Mouse (Mus musculus): ENCODE data around the gene Camkk1. TPM values are rescaled to one million over a fixed set of nuclear protein-coding genes. Genes with fewer than 3 reads are reported as not detected.

The Camkk1 gene
- total RNA-seq, 2 experiments from 2014 or later: 5.4 to 6.2 TPM

Other genes with a start within 250 kb of the Camkk1 start
- 1 to 10 TPM; 7.0 to 8.1 TPM for gene Cyb5d2, start 222.9 kb upstream of the Camkk1 start, total RNA-seq (2021)
- 10 to 100 TPM; 29.5 to 34.7 TPM for gene Zzef1, start 222.8 kb upstream of the Camkk1 start, total RNA-seq (2021)
- gene Atp2a3, start 57.8 kb upstream of the Camkk1 start, total RNA-seq (2021): 10 to 100 TPM; 19.0 to 24.8 TPM
- 1 to 10 TPM; 2.3 to 3.1 TPM for gene P2rx1, start 19.9 kb upstream of the Camkk1 start, total RNA-seq (2021)
- gene Ncbp3, start 28.8 kb downstream of the Camkk1 start, total RNA-seq (2021): 1 to 10 TPM; 8.6 to 10.0 TPM
- under 1 TPM; 0.07 to 0.16 TPM for gene Itgae, start 71.6 kb downstream of the Camkk1 start, total RNA-seq (2021)
- 1 to 10 TPM; 2.9 to 3.0 TPM for gene Haspin, start 119.3 kb downstream of the Camkk1 start, total RNA-seq (2021)
- 1 to 10 TPM; 6.2 to 7.1 TPM for gene P2rx5, start 141.4 kb downstream of the Camkk1 start, total RNA-seq (2021)
- gene Emc6, start 158.0 kb downstream of the Camkk1 start, total RNA-seq (2021): 10 to 100 TPM; 60.1 to 67.3 TPM
- gene Tax1bp3, start 158.1 kb downstream of the Camkk1 start, total RNA-seq (2021): 10 to 100 TPM; 52.8 to 57.5 TPM
- 10 to 100 TPM; 13.8 to 14.0 TPM for gene Ctns, start 180.0 kb downstream of the Camkk1 start, total RNA-seq (2021)
- gene Shpk, start 180.5 kb downstream of the Camkk1 start, total RNA-seq (2021): 1 to 10 TPM; 1.7 to 2.1 TPM
- under 1 TPM; 0.31 to 0.52 TPM for gene Trpv1, start 215.3 kb downstream of the Camkk1 start, total RNA-seq (2021)
- under 1 TPM in 1 of 2 experiments, not detected in 1; 0.05 TPM for gene Trpv3, start 248.4 kb downstream of the Camkk1 start, total RNA-seq (2021)

Data from gastrocnemius, postnatal 4 days (tissue).